Mouse (Mus musculus): ENCODE data around the gene Pdzd8.

GRCm38 (mm10) chr19:59366724-59367123 is 21.1 kb upstream of the Pdzd8 start:
- TF ChIP-seq CTCF (IDR thresholded peaks at IDR 0.05; ENCODE audit: extremely low read depth, insufficient read depth, insufficient read length, insufficient replicate concordance) (no peak), POLR2A (IDR thresholded peaks at IDR 0.05; ENCODE audit: low read depth, low read length) (no peak)

Measured in spleen, adult 2 months (tissue).